Mouse (Mus musculus): Measurements from ENCODE around the gene Clec2g. TPM values are rescaled to one million over a fixed set of nuclear protein-coding genes. Genes with fewer than 3 reads are reported as not detected.

Gene Clec2g
- total and polyA plus RNA-seq, 2 experiments from 2014 or later: not detected

DNA sequence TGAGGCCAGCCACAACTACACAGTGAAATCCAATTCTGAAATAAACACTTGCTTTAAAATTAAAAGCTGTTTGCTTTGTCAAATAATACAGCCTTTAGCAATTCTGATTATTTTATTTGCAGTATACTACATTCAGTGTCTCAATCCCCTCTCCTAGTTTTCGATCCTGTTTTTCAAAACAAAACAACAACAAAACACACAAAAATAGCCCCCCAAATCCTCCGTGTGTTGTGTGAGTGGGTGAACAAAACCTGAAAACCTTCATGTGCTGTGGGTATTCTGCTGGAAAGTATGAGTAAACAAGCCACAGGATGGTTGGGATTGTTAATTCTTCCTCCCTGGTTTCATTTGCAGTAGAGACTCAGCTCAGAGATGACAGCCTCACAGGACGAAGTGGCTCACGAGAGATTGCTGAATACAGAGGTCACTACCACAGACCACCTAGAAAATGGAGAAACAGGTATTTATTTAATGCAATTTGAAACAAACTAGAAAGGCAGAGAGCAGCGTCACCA, 79.6 kb downstream of the Clec2g start:
- Histone ChIP-seq H3K9ac (replicated peaks; ENCODE audit: low read length) (no peak overlapping the region), H3K36me3 (ENCODE audit: insufficient read depth, low read length) (no peaks in the 10 kb centered on the region), H3K27me3 (ENCODE audit: insufficient read depth, low read length) (no peaks in the 10 kb centered on the region), H3K4me3 (ENCODE audit: low read length) (no peak overlapping the region), H3K27ac (no peak overlapping the region), H3K4me2 (ENCODE audit: low read depth, low read length) (no peak overlapping the region), H3K4me1 (ENCODE audit: insufficient read depth, low read length) (no peaks in the 10 kb centered on the region), H3K9me3 (ENCODE audit: low read length) (no peaks in the 10 kb centered on the region)
- ATAC-seq: no peak
- 84% methylated on average over 5 of the region's 5 CpGs for WGBS
- TF ChIP-seq CTCF (IDR thresholded peaks at IDR 0.05; ENCODE audit: low read depth): no peak
- no peak for DNase-seq (ENCODE audit: low spot score)

DNA sequence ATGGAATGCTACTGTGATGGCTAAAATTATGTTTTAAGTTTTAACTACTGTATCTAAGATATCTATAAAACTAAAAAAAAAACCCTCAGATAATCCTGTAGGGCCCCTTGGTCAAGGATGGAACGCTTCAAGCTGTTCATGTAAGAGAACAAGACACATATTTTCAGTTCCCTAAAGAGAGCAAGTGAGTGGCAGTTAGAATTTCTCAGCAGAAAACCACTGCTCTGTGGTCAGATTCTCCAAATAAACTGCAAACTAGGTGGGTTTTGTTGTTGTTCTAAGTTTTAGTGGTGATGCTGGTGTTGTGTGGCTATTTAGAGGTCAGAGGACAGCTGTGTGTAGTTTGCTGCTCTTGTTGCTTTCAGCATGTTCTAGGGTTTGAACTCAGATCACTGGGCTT, 80.2 kb downstream of the Clec2g start:
- H3K9me3 ChIP-seq (ENCODE audit: low read length): no peaks in the 10 kb centered on the region
- 77% methylated on average over 1 of the region's 1 CpGs for WGBS
- no peak overlapping the region for H3K4me3 ChIP-seq (ENCODE audit: low read length)
- TF ChIP-seq CTCF (IDR thresholded peaks at IDR 0.05; ENCODE audit: low read depth): no peak
- H3K9ac ChIP-seq (replicated peaks; ENCODE audit: low read length): no peak overlapping the region
- ATAC-seq (no peak), DNase-seq (ENCODE audit: low spot score) (no peak)
- no peaks in the 10 kb centered on the region for H3K27me3 ChIP-seq (ENCODE audit: insufficient read depth, low read length)
- H3K27ac ChIP-seq: no peak overlapping the region
- H3K36me3 ChIP-seq (ENCODE audit: insufficient read depth, low read length): no peaks in the 10 kb centered on the region
- H3K4me1 ChIP-seq (ENCODE audit: insufficient read depth, low read length): no peaks in the 10 kb centered on the region
- no peak overlapping the region for H3K4me2 ChIP-seq (ENCODE audit: low read depth, low read length)

- TF ChIP-seq CTCF (IDR thresholded peaks at IDR 0.05; ENCODE audit: low read depth): no peak
- Histone ChIP-seq H3K27ac (no peak overlapping the region), H3K4me3 (ENCODE audit: low read length) (no peak overlapping the region), H3K9me3 (ENCODE audit: low read length) (no peaks in the 10 kb centered on the region), H3K9ac (replicated peaks; ENCODE audit: low read length) (no peak overlapping the region), H3K27me3 (ENCODE audit: insufficient read depth, low read length) (no peaks in the 10 kb centered on the region), H3K4me2 (ENCODE audit: low read depth, low read length) (no peak overlapping the region), H3K4me1 (ENCODE audit: insufficient read depth, low read length) (no peaks in the 10 kb centered on the region), H3K36me3 (ENCODE audit: insufficient read depth, low read length) (no peaks in the 10 kb centered on the region)
- no peak for ATAC-seq
- no peak for DNase-seq (ENCODE audit: low spot score)
- WGBS: 93% methylated on average over 8 of the region's 8 CpGs
These were observed 93.5 kb downstream of the Clec2g start for GRCm38 (mm10) chr6:129027451-129028248.

DNA sequence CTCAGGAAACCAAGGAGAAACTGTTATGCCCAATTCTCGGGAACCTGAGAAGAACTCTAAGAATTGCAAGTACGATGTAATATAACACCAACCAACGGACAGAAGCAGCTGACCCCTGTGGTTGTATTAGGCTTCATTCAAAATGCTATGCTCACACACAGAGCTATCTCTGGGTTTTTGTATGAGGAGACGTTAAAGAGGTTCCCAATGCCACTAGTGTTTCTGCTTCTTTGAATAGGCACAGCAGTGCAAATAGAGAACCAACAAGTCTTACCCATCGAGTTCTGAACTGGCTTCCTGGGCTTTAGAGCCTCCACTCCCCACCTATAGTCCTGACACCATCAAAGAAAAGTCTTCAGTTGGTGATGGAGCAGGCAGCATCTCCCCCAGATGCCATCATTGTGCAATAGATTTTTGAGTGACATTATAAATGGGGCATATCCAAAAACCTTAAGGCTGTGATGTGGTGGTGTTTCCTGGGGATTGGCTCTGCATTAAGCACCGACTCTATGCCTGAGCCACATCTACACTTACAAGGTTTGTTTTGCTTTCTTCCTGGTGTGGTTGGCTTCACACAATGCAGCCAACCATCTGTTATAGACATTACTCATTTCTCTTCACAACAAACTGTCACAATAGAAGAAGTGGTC, 96.1 kb downstream of the Clec2g start:
- ATAC-seq: no peak
- DNase-seq (ENCODE audit: low spot score): no peak

GRCm38 (mm10) chr6:129030964-129031363, 96.8 kb downstream of the Clec2g start:
- Histone ChIP-seq H3K9me3 (ENCODE audit: low read length) (no peaks in the 10 kb centered on the region), H3K4me3 (ENCODE audit: low read length) (no peak overlapping the region), H3K9ac (replicated peaks; ENCODE audit: low read length) (no peak overlapping the region), H3K4me1 (ENCODE audit: insufficient read depth, low read length) (no peaks in the 10 kb centered on the region), H3K36me3 (ENCODE audit: insufficient read depth, low read length) (no peaks in the 10 kb centered on the region), H3K27me3 (ENCODE audit: insufficient read depth, low read length) (no peaks in the 10 kb centered on the region), H3K27ac (no peak overlapping the region), H3K4me2 (ENCODE audit: low read depth, low read length) (no peak overlapping the region)
- no peak for TF ChIP-seq CTCF (IDR thresholded peaks at IDR 0.05; ENCODE audit: low read depth)
- 85% methylated on average over 2 of the region's 2 CpGs for WGBS
- DNase-seq (ENCODE audit: low spot score) (no peak), ATAC-seq (no peak)

More for the DNA sequence above, 96.1 kb downstream of the Clec2g start:
- no peak for TF ChIP-seq CTCF (IDR thresholded peaks at IDR 0.05; ENCODE audit: low read depth)
- no peak overlapping the region for H3K9ac ChIP-seq (replicated peaks; ENCODE audit: low read length)
- H3K27ac ChIP-seq: no peak overlapping the region
- H3K27me3 ChIP-seq (ENCODE audit: insufficient read depth, low read length): no peaks in the 10 kb centered on the region
- H3K4me1 ChIP-seq (ENCODE audit: insufficient read depth, low read length): no peaks in the 10 kb centered on the region
- no peak overlapping the region for H3K4me2 ChIP-seq (ENCODE audit: low read depth, low read length)
- no peaks in the 10 kb centered on the region for H3K9me3 ChIP-seq (ENCODE audit: low read length)
- WGBS: 64% methylated on average over 6 of the region's 6 CpGs
- no peaks in the 10 kb centered on the region for H3K36me3 ChIP-seq (ENCODE audit: insufficient read depth, low read length)
- H3K4me3 ChIP-seq (ENCODE audit: low read length): no peak overlapping the region

GRCm38 (mm10) chr6:129033397-129033796, 99.2 kb downstream of the Clec2g start:
- no peak for ATAC-seq
- DNase-seq (ENCODE audit: low spot score): peak; percentile 33
- H3K4me2 ChIP-seq (ENCODE audit: low read depth, low read length): no peak overlapping the region
- WGBS: 80% methylated on average over 2 of the region's 2 CpGs
- H3K4me1 ChIP-seq (ENCODE audit: insufficient read depth, low read length): no peaks in the 10 kb centered on the region
- H3K4me3 ChIP-seq (ENCODE audit: low read length): no peak overlapping the region
- no peak overlapping the region for H3K9ac ChIP-seq (replicated peaks; ENCODE audit: low read length)
- H3K27me3 ChIP-seq (ENCODE audit: insufficient read depth, low read length): no peaks in the 10 kb centered on the region
- no peaks in the 10 kb centered on the region for H3K9me3 ChIP-seq (ENCODE audit: low read length)
- H3K36me3 ChIP-seq (ENCODE audit: insufficient read depth, low read length): no peaks in the 10 kb centered on the region
- peak; percentile 47 for TF ChIP-seq CTCF (IDR thresholded peaks at IDR 0.05; ENCODE audit: low read depth)
- H3K27ac ChIP-seq: no peak overlapping the region

Small RNA genes lying within 50 kb of the gene (microRNA-seq; reads per million reads assigned to microRNA genes)
- 0 reads per million in 2 experiments for gene Gm27336
- 0 reads per million in 2 experiments for gene Mir7649

Other genes starting within 250 kb of the Clec2g start
- gene Klrb1, start 211.3 kb upstream of the Clec2g start, total RNA-seq (2014; rRNA removed): 0.31 and 1.9 TPM in 2 replicates
- gene Klrb1, start 211.3 kb upstream of the Clec2g start, polyA plus RNA-seq (2015; fragmentation: Nextera tagmentation; extraction: Ambion mirVana): 1.1 and 1.2 TPM in 2 replicates
- gene Klrb1c, start 145.2 kb upstream of the Clec2g start, total RNA-seq (2014; rRNA removed): 0.10 TPM in 1 of 2 replicates, not detected in the other
- gene Klrb1c, start 145.2 kb upstream of the Clec2g start, polyA plus RNA-seq (2015; fragmentation: Nextera tagmentation; extraction: Ambion mirVana): 0.13 and 0.14 TPM in 2 replicates
- gene Gm44511, start 108.1 kb upstream of the Clec2g start, total RNA-seq (2014; rRNA removed): not detected in 2 replicates
- gene Gm44511, start 108.1 kb upstream of the Clec2g start, polyA plus RNA-seq (2015; fragmentation: Nextera tagmentation; extraction: Ambion mirVana): not detected in 2 replicates
- not detected in 2 replicates for gene Klrb1b, start 108.0 kb upstream of the Clec2g start, total RNA-seq (2014; rRNA removed)
- not detected in 2 replicates for gene Klrb1b, start 108.0 kb upstream of the Clec2g start, polyA plus RNA-seq (2015; fragmentation: Nextera tagmentation; extraction: Ambion mirVana)
- gene Clec2i, start 46.8 kb upstream of the Clec2g start, total RNA-seq (2014; rRNA removed): not detected in 2 replicates
- gene Clec2i, start 46.8 kb upstream of the Clec2g start, polyA plus RNA-seq (2015; fragmentation: Nextera tagmentation; extraction: Ambion mirVana): 0.06 and 0.08 TPM in 2 replicates
- 0.61 TPM in 1 of 2 replicates, not detected in the other for gene BC035044, start 43.3 kb upstream of the Clec2g start, total RNA-seq (2014; rRNA removed)
- gene BC035044, start 43.3 kb upstream of the Clec2g start, polyA plus RNA-seq (2015; fragmentation: Nextera tagmentation; extraction: Ambion mirVana): 0.39 and 0.88 TPM in 2 replicates
- not detected in 2 replicates for gene Klrb1f, start 111.5 kb downstream of the Clec2g start, total RNA-seq (2014; rRNA removed)
- gene Klrb1f, start 111.5 kb downstream of the Clec2g start, polyA plus RNA-seq (2015; fragmentation: Nextera tagmentation; extraction: Ambion mirVana): 0.24 and 0.40 TPM in 2 replicates
- not detected in 2 replicates for gene Clec2e, start 166.5 kb downstream of the Clec2g start, total RNA-seq (2014; rRNA removed)
- gene Clec2e, start 166.5 kb downstream of the Clec2g start, polyA plus RNA-seq (2015; fragmentation: Nextera tagmentation; extraction: Ambion mirVana): not detected in 2 replicates
- gene Clec2d, start 246.2 kb downstream of the Clec2g start, total RNA-seq (2014; rRNA removed): 10.0 and 10.5 TPM in 2 replicates
- 0.24 TPM in 1 of 2 replicates, not detected in the other for gene Clec2d, start 246.2 kb downstream of the Clec2g start, polyA plus RNA-seq (2015; fragmentation: Nextera tagmentation; extraction: Ambion mirVana)